Comparison of ENCODE assay signal across 9 mouse cellular contexts in the genomic region with DNA sequence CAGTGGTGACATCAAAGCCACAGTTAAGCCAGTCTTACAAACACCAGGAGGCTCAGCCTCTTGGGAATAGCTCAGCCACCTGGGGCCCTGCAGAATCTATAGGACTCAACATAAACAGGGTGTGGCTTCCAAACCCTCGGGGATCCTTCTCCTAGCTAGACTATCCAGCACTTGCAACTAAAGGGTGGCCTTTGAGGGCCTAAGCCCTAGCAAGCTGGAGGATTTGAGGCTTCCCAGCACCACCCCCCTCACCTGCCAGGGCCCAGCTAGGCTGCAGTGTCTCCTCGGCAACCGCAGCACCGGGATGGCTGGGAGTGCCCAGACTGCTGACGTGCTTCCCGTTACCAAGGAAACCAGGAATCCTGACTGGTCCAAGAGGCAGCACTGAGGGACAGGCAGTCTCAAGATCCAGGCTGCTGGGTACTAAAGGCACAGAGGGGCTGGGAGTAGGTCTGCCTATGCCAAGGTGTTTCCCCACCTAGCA. TPM values are rescaled to one million over a fixed set of nuclear protein-coding genes. Genes with fewer than 3 reads are reported as not detected.
DNase-seq lines count a peak whose midpoint lies in the region; ATAC-seq and TF ChIP-seq lines count a peak whose summit lies in the region.
"Had no signal": no experiment of that assay in that cellular context is flagged by ENCODE, and none has a peak within 500 bp of the region (broad histone marks: within the 10 kb centered on the region; RNA-seq: fewer than 3 reads in every experiment).

No protein-coding gene starts in this region.

- H3K9me3 ChIP-seq in liver, embryonic 12.5 days (replicated peaks): no peaks in the 10 kb centered on the region
- no peaks in the 10 kb centered on the region for H3K9me3 ChIP-seq in liver, embryonic 11.5 days (ENCODE audit: control insufficient read depth, low read length)
- H3K9me3 ChIP-seq in forebrain, embryonic 11.5 days (ENCODE audit: control insufficient read depth, low read length): no peaks in the 10 kb centered on the region
- no peaks in the 10 kb centered on the region for H3K9me3 ChIP-seq in kidney, embryonic 14.5 days (ENCODE audit: control insufficient read depth, low read length)
- H3K9me3 ChIP-seq in limb, embryonic 11.5 days (ENCODE audit: control insufficient read depth, low read length): no peaks in the 10 kb centered on the region

- H3K9ac ChIP-seq in liver, embryonic 12.5 days: no peak overlapping the region
- no peak overlapping the region for H3K9ac ChIP-seq in liver, embryonic 11.5 days (ENCODE audit: low read depth, low read length)
- H3K9ac ChIP-seq in forebrain, embryonic 11.5 days (ENCODE audit: low read length): no peak overlapping the region; the same call in 1 of the 2 replicates
- no peak overlapping the region for H3K9ac ChIP-seq in kidney, embryonic 14.5 days (ENCODE audit: low read depth, low read length)
- H3K9ac ChIP-seq in limb, embryonic 11.5 days (ENCODE audit: low read length): no peak overlapping the region

- H3K27me3 ChIP-seq in liver, embryonic 12.5 days (replicated peaks): peaks cover 17% of the 10 kb centered on the region; the same call in 1 of the 2 replicates
- H3K27me3 ChIP-seq in liver, embryonic 11.5 days (replicated peaks; ENCODE audit: control insufficient read depth, insufficient read depth, low read length): no peaks in the 10 kb centered on the region
- no peaks in the 10 kb centered on the region for H3K27me3 ChIP-seq in forebrain, embryonic 11.5 days (ENCODE audit: control insufficient read depth, insufficient read depth, low read length)
- no peaks in the 10 kb centered on the region for H3K27me3 ChIP-seq in kidney, embryonic 14.5 days (ENCODE audit: control insufficient read depth, insufficient read depth, low read length)
- no peaks in the 10 kb centered on the region for H3K27me3 ChIP-seq in limb, embryonic 11.5 days (ENCODE audit: control insufficient read depth, insufficient read depth, low read length)

- H3K4me2 ChIP-seq in liver, embryonic 12.5 days: no peak overlapping the region
- no peak overlapping the region for H3K4me2 ChIP-seq in liver, embryonic 11.5 days
- peak overlapping the region; percentile 34; the same call in 1 of the 2 replicates for H3K4me2 ChIP-seq in forebrain, embryonic 11.5 days (ENCODE audit: low read depth, low read length, severe bottlenecking)
- H3K4me2 ChIP-seq in kidney, embryonic 14.5 days (replicated peaks; ENCODE audit: low read depth, low read length): no peak overlapping the region
- H3K4me2 ChIP-seq in limb, embryonic 11.5 days (ENCODE audit: low read depth, severe bottlenecking): no peak overlapping the region

- ATAC-seq in liver, embryonic 12.5 days: peak; percentile 16
- ATAC-seq in liver, embryonic 11.5 days (replicated peaks; ENCODE audit: low FRiP score): no peak
- ATAC-seq in forebrain, embryonic 11.5 days (replicated peaks; ENCODE audit: low FRiP score): peak; percentile 89
- ATAC-seq in kidney, embryonic 14.5 days (ENCODE audit: low FRiP score, low TSS enrichment): peak; percentile 65
- peak; percentile 79 for ATAC-seq in limb, embryonic 11.5 days (ENCODE audit: insufficient number of reproducible peaks, low FRiP score, low TSS enrichment, low read depth)
- no peak for ATAC-seq in monocyte, adult 5-6 weeks (replicated peaks; ENCODE audit: insufficient number of reproducible peaks, low FRiP score, low TSS enrichment, poor library complexity, severe bottlenecking)
- ATAC-seq in megakaryocyte-erythroid progenitor cell, adult 5-6 weeks (replicated peaks; ENCODE audit: low FRiP score, low TSS enrichment, poor library complexity, severe bottlenecking): no peak

- H3K27ac ChIP-seq in liver, embryonic 12.5 days: no peak overlapping the region
- no peak overlapping the region for H3K27ac ChIP-seq in liver, embryonic 11.5 days (ENCODE audit: low read depth, low read length)
- peak overlapping the region; percentile 66 for H3K27ac ChIP-seq in forebrain, embryonic 11.5 days (ENCODE audit: low read depth, low read length)
- no peak overlapping the region for H3K27ac ChIP-seq in kidney, embryonic 14.5 days (ENCODE audit: low read depth, low read length)
- no peak overlapping the region for H3K27ac ChIP-seq in limb, embryonic 11.5 days (replicated peaks; ENCODE audit: low read depth, low read length)
- H3K27ac ChIP-seq in olfactory bulb, adult 2 months (ENCODE audit: insufficient read depth, low read depth, low read length): peak overlapping the region; percentile 61

- no peak overlapping the region for H3K4me3 ChIP-seq in liver, embryonic 12.5 days
- H3K4me3 ChIP-seq in liver, embryonic 11.5 days (ENCODE audit: low read depth, low read length): no peak overlapping the region
- no peak overlapping the region for H3K4me3 ChIP-seq in forebrain, embryonic 11.5 days (ENCODE audit: low read depth, low read length)
- no peak overlapping the region for H3K4me3 ChIP-seq in kidney, embryonic 14.5 days (ENCODE audit: low read length)
- H3K4me3 ChIP-seq in limb, embryonic 11.5 days (ENCODE audit: low read depth, low read length): no peak overlapping the region
- peak overlapping the region; percentile 33 for H3K4me3 ChIP-seq in olfactory bulb, adult 2 months (ENCODE audit: insufficient read depth, low read depth, low read length)

- WGBS in liver, embryonic 12.5 days (ENCODE audit: insufficient replicate concordance): 19% methylated on average over 6 of the region's 6 CpGs
- 26% methylated on average over 6 of the region's 6 CpGs for WGBS in liver, embryonic 11.5 days
- 4% methylated on average over 6 of the region's 6 CpGs for WGBS in forebrain, embryonic 11.5 days
- WGBS in kidney, embryonic 14.5 days: 10% methylated on average over 6 of the region's 6 CpGs
- WGBS in limb, embryonic 11.5 days: 2% methylated on average over 6 of the region's 6 CpGs
- WGBS in olfactory bulb, adult 2 months: 6% methylated on average over 6 of the region's 6 CpGs

- H3K4me1 ChIP-seq in liver, embryonic 12.5 days: no peaks in the 10 kb centered on the region
- no peaks in the 10 kb centered on the region for H3K4me1 ChIP-seq in liver, embryonic 11.5 days (replicated peaks; ENCODE audit: control insufficient read depth, insufficient read depth, low read length)
- peaks cover 14% of the 10 kb centered on the region for H3K4me1 ChIP-seq in forebrain, embryonic 11.5 days (replicated peaks; ENCODE audit: control insufficient read depth, insufficient read depth, low read length)
- H3K4me1 ChIP-seq in kidney, embryonic 14.5 days (ENCODE audit: control insufficient read depth, insufficient read depth, low read length): peaks cover 18% of the 10 kb centered on the region; the same call in 1 of the 2 replicates
- peaks cover 20% of the 10 kb centered on the region for H3K4me1 ChIP-seq in limb, embryonic 11.5 days (ENCODE audit: control insufficient read depth, insufficient read depth, low read length)
- peaks cover 48% of the 10 kb centered on the region for H3K4me1 ChIP-seq in olfactory bulb, adult 2 months (ENCODE audit: control insufficient read depth, insufficient read depth, low read length)

- no peak for TF ChIP-seq CTCF in olfactory bulb, adult 2 months (IDR thresholded peaks at IDR 0.05; ENCODE audit: insufficient read depth, low read depth, low read length)

- TF ChIP-seq POLR2A in olfactory bulb, adult 2 months (IDR thresholded peaks at IDR 0.05; ENCODE audit: insufficient read depth, low read depth, low read length): no peak

- no peaks in the 10 kb centered on the region for H3K36me3 ChIP-seq in liver, embryonic 12.5 days
- no peaks in the 10 kb centered on the region for H3K36me3 ChIP-seq in liver, embryonic 11.5 days (ENCODE audit: control insufficient read depth, insufficient read depth, low read length)
- peaks cover 3% of the 10 kb centered on the region; the same call in 1 of the 2 replicates for H3K36me3 ChIP-seq in forebrain, embryonic 11.5 days (ENCODE audit: control insufficient read depth, insufficient read depth, low read length)
- peaks cover 41% of the 10 kb centered on the region for H3K36me3 ChIP-seq in kidney, embryonic 14.5 days (ENCODE audit: control insufficient read depth, insufficient read depth, low read length)
- peaks cover 13% of the 10 kb centered on the region for H3K36me3 ChIP-seq in limb, embryonic 11.5 days (ENCODE audit: control insufficient read depth, insufficient read depth, low read length)

- no peak for DNase-seq in liver, embryonic 11.5 days (ENCODE audit: low spot score)
- DNase-seq in forebrain, embryonic 11.5 days (ENCODE audit: low spot score): peak; percentile 78
- peak; percentile 62 for DNase-seq in limb, embryonic 11.5 days (ENCODE audit: low spot score)

RNA-seq across cellular contexts. Expression of a gene that starts 12.4 kb away (rescaled TPM):
- 6.3 and 6.7 TPM in 2 replicates for polyA plus RNA-seq in liver, embryonic 12.5 days (2016; fragmentation: Nextera tagmentation; extraction: Ambion mirVana)
- 17.1 and 18.7 TPM in 2 replicates for polyA plus RNA-seq in liver, embryonic 11.5 days (2014; fragmentation: Nextera tagmentation; extraction: Ambion mirVana)
- polyA plus RNA-seq in forebrain, embryonic 11.5 days (2014; fragmentation: Nextera tagmentation; extraction: Ambion mirVana): 106 and 117 TPM in 2 replicates
- 40.1 and 43.0 TPM in 2 replicates for polyA plus RNA-seq in kidney, embryonic 14.5 days (2014; fragmentation: Nextera tagmentation; extraction: Ambion mirVana)
- polyA plus RNA-seq in limb, embryonic 11.5 days (2014; fragmentation: Nextera tagmentation; extraction: Ambion mirVana): 54.5 and 60.1 TPM in 2 replicates
- not detected in 2 replicates for polyA plus RNA-seq in olfactory bulb, adult 2 months (2012; ENCODE audit: insufficient read depth, insufficient read length, low replicate concordance, missing spikeins)
- total RNA-seq in monocyte, adult 5-6 weeks (2017): 6.0 to 25.3 TPM (median 10.9 TPM) in 3 replicates
- not detected in 2 replicates for total RNA-seq in megakaryocyte-erythroid progenitor cell, adult 5-6 weeks (2014; fragmentation: Nextera tagmentation)
- 0.56 TPM in 1 of 2 replicates, not detected in the other for total RNA-seq in megakaryocyte-erythroid progenitor cell, adult 5-6 weeks (2017)

RNA-seq across cellular contexts. Expression of a gene that starts 14.9 kb away (rescaled TPM):
- 27.6 and 28.7 TPM in 2 replicates for polyA plus RNA-seq in liver, embryonic 12.5 days (2016; fragmentation: Nextera tagmentation; extraction: Ambion mirVana)
- 33.6 and 40.8 TPM in 2 replicates for polyA plus RNA-seq in liver, embryonic 11.5 days (2014; fragmentation: Nextera tagmentation; extraction: Ambion mirVana)
- 35.1 and 42.1 TPM in 2 replicates for polyA plus RNA-seq in forebrain, embryonic 11.5 days (2014; fragmentation: Nextera tagmentation; extraction: Ambion mirVana)
- polyA plus RNA-seq in kidney, embryonic 14.5 days (2014; fragmentation: Nextera tagmentation; extraction: Ambion mirVana): 35.2 and 45.7 TPM in 2 replicates
- 31.6 and 32.6 TPM in 2 replicates for polyA plus RNA-seq in limb, embryonic 11.5 days (2014; fragmentation: Nextera tagmentation; extraction: Ambion mirVana)
- not detected in 2 replicates for polyA plus RNA-seq in olfactory bulb, adult 2 months (2012; ENCODE audit: insufficient read depth, insufficient read length, low replicate concordance, missing spikeins)
- total RNA-seq in monocyte, adult 5-6 weeks (2017): 20.2 to 29.2 TPM (median 28.0 TPM) in 3 replicates
- 17.5 and 17.6 TPM in 2 replicates for total RNA-seq in megakaryocyte-erythroid progenitor cell, adult 5-6 weeks (2014; fragmentation: Nextera tagmentation)
- 17.1 and 20.1 TPM in 2 replicates for total RNA-seq in megakaryocyte-erythroid progenitor cell, adult 5-6 weeks (2017)

RNA-seq across cellular contexts. Expression of a gene that starts 30.9 kb away (rescaled TPM):
- 81.9 and 84.3 TPM in 2 replicates for polyA plus RNA-seq in liver, embryonic 12.5 days (2016; fragmentation: Nextera tagmentation; extraction: Ambion mirVana)
- polyA plus RNA-seq in liver, embryonic 11.5 days (2014; fragmentation: Nextera tagmentation; extraction: Ambion mirVana): 66.3 TPM in 2 replicates
- not detected in 2 replicates for polyA plus RNA-seq in forebrain, embryonic 11.5 days (2014; fragmentation: Nextera tagmentation; extraction: Ambion mirVana)
- polyA plus RNA-seq in kidney, embryonic 14.5 days (2014; fragmentation: Nextera tagmentation; extraction: Ambion mirVana): 0.14 and 0.34 TPM in 2 replicates
- polyA plus RNA-seq in limb, embryonic 11.5 days (2014; fragmentation: Nextera tagmentation; extraction: Ambion mirVana): 0.13 TPM in 1 of 2 replicates, not detected in the other
- polyA plus RNA-seq in olfactory bulb, adult 2 months (2012; ENCODE audit: insufficient read depth, insufficient read length, low replicate concordance, missing spikeins): not detected in 2 replicates
- not detected in 3 replicates for total RNA-seq in monocyte, adult 5-6 weeks (2017)
- total RNA-seq in megakaryocyte-erythroid progenitor cell, adult 5-6 weeks (2014; fragmentation: Nextera tagmentation): not detected in 2 replicates
- total RNA-seq in megakaryocyte-erythroid progenitor cell, adult 5-6 weeks (2017): not detected in 2 replicates
- polyA plus RNA-seq: heart, embryonic 14.5 days had no signal

Comparison
In these comparisons a context has a peak if more than half of its experiments do, and no peak if none do; other contexts are left out.
1. ATAC-seq: peak in liver, embryonic 12.5 days (single experiment), forebrain, embryonic 11.5 days (single experiment), kidney, embryonic 14.5 days (single experiment) and limb, embryonic 11.5 days (single experiment); none in liver, embryonic 11.5 days (single experiment), monocyte, adult 5-6 weeks (single experiment) and megakaryocyte-erythroid progenitor cell, adult 5-6 weeks (single experiment).
2. H3K27ac ChIP-seq: peak in forebrain, embryonic 11.5 days (single experiment) and olfactory bulb, adult 2 months (single experiment); none in liver, embryonic 12.5 days (single experiment), liver, embryonic 11.5 days (single experiment), kidney, embryonic 14.5 days (single experiment) and limb, embryonic 11.5 days (single experiment).
3. RNA of a gene that starts 30.9 kb away (polyA plus RNA-seq): 81.9 to 84.3 TPM in liver, embryonic 12.5 days and 66.3 TPM in liver, embryonic 11.5 days; 0.14 to 0.34 TPM in kidney, embryonic 14.5 days, 0.13 TPM in limb, embryonic 11.5 days, not detected in forebrain, embryonic 11.5 days and not detected in olfactory bulb, adult 2 months; every median in the first group is over 10 times any median in the second.